Mouse (Mus musculus) heart, adult 11 months (tissue): ENCODE results near the gene Lrrc7.

Experiments used
- DNase-seq: peaks from one replicate; pipeline ENCODE4 v3.0.0; 2022

The Lrrc7 gene

DNA sequence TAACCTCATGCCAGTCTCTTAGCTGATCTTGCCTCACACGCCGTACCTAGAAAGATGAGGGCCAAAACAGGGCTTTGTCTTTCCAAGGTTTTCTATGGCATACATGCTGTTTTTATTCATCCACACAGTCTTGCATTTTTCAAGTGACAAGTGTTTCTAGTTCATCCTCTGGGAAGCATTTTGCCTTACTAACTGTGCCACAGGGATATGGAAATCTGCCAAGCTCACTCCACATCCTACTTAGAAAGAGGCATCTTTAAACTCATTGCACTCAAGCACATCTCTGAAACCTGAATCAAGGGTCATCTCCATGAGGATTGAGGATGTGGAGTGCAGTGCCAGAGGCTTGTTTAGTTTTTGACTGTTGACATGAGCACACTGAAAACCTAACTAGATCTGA, 199.9 kb downstream of the Lrrc7 start:
- DNase-seq: no peak

DNA sequence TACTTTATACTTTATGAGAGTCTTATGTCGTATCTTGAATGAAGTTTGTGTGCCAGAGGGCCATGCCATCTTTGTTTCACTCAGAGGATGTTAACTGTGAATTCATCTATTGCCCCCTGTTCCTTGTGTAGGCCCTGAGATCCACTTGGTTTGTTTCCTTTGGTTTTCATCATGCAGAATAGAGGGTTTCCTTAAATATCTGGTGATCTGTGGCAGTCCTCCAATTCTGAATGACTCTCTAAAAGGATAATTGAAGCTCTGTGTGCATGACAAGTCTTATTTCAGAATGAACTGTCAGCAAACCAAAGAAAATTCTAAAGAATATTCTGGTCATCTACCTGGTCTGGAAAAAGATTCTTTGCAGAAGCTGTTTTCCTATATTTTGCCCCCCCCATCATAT, 205.3 kb downstream of the Lrrc7 start:
- no peak for DNase-seq

DNA sequence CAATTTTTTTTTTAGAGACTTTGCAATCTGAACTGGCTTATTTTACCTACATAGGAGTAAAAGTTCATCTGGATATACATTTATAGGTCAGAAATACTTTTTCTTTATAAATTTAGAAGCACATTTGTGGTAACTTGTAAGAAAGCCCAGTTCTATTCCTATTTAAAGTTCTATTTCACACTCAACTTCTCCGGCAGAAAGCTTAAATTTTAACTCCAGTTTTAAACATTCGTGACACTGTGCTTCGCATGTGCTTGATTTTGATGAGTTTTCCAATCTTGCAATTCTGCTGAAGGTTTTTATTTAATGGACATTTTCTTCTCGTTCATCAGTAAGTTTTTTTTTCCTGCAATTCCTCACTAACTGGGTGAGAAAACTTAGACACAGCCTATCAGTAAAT, 205.8 kb downstream of the Lrrc7 start:
- DNase-seq: no peak

GRCm38 (mm10) chr3:158340808-158341207, 221.2 kb downstream of the Lrrc7 start:
- DNase-seq: no peak

GRCm38 (mm10) chr3:158330085-158330484, 231.9 kb downstream of the Lrrc7 start:
- no peak for DNase-seq

DNA sequence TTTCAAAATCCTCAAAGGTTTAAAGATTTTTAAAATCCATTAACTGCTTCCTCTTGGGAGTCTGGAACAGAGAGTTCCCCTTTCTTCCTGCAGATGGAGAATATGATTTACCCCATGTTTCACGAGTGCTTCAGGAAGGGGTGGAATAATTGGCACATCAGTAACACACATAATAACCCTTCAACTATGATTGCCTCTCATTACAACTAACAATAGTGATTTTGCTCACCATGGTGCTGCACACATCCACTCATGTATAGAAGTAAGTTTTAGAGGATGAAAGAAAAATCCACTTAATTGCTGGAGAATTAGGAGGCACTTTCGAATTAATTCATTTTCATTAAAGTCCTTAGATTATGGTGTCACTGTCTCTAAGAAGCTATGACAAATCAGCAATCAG, 251.6 kb downstream of the Lrrc7 start:
- no peak for DNase-seq

GRCm38 (mm10) chr3:158307415-158307814, 254.6 kb downstream of the Lrrc7 start:
- no peak for DNase-seq

DNA sequence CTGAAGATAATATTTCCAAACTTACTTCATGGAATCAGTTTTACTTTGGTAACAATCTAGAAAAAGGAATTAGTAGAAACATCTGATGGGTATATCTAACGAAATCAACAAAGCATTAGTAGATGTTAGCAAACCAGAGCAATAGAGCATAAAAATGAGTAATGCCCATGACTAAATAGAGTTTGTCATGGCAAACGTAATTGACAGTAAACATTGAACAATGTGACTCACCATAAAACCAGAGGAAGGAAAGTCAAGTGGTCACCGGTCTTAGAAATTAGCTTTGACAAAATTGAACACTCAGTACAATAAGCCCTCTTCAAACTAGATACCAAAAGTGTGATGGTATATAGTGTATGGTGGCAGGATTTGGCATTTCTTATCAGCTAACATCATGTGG, 263.3 kb downstream of the Lrrc7 start:
- DNase-seq: no peak

DNA sequence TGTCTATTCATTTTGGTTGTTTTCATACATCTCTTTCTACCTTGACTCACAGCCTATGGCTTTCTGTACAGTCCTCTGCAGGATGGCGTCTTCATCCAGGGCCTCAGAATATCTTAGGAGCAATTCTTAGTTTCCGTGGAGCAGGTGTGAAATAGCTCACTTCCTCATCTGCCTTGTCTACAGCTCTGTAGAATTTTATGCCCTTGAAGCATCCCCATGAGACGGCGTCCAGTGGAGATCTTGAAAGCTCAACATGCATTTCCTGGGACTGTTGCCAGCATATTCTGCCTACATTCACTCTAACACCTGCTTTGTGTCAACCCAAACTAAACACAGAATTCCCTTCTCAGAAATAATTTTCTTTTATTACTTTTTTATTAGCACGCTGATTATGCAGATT, 267.0 kb downstream of the Lrrc7 start:
- no peak for DNase-seq

DNA sequence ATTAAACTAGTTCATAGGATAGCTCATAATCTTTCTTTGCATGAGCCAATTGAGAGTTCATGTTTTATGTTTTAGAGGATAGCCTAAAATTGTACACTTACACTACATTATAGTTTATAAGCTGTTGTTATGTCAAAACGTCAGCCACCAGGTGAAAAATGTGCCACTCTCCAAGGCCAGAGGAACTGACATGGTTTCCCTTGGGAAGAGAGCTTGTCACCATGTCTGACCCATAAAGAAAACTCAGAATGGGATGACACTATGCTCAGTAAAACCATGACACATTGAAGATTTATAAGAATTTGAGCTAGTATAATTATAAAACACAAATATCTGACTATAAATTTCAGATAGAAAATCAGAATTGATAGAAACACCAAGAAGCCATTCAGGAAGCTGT, 277.6 kb downstream of the Lrrc7 start:
- DNase-seq: no peak

DNA sequence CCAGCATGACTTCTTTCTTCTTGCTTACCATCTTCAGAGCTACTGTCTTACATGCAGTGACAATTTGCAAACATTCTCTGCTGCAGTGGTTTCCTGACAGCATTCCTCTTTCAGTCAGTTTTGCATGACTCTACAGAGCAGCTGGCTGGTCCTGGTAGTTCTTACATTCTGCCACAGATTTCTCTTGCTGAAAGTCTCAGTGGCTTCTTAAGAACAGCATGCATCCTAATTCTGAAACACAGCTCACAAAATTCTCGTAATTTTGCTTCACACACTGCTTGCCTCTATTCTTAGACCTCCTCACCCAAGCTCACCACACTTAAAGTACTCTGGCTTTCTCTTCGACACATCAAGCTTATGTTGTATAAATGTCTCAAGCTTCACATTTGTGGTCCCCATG, 283.4 kb downstream of the Lrrc7 start:
- DNase-seq: no peak

DNA sequence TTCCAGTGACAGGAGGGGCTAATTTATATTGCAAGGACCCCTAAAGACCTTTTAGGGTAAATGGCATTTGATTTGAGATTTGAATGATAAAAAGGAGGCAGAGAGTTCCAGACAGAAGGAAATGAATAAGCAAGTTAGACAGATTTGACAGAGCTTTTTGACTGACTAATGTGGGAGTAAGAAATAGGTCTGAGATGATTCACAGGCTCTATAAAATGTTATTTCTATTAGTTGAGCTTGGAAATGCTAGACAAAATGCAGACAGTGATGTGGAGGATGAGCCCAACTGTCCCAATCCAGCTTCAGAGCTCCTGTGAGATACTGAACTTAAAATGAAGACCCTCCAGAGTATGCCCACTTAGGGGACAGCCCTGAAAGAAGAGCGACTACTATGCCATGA, 289.3 kb downstream of the Lrrc7 start:
- no peak for DNase-seq

DNA sequence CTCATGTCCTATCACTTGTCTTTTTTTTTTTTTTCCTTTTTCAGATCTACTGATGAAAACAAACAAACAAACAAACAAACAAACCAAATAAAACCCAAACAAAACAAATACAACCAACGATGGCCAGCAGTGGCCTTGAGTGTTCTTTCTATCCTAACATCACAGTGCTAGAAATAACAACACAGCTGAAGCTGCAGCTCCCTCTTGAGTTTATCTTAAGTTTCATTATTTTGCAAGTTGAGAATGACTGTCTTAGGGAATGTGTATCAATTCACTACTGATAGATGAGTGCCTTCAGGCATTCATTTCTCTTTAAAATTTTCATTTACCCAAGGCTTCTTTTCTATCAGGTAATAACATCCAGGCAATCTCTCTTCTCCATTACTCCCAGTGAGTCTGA, 291.1 kb downstream of the Lrrc7 start:
- DNase-seq: no peak

- DNase-seq: no peak
Observed at GRCm38 (mm10) chr3:158252576-158252975, 309.4 kb downstream of the Lrrc7 start.

DNA sequence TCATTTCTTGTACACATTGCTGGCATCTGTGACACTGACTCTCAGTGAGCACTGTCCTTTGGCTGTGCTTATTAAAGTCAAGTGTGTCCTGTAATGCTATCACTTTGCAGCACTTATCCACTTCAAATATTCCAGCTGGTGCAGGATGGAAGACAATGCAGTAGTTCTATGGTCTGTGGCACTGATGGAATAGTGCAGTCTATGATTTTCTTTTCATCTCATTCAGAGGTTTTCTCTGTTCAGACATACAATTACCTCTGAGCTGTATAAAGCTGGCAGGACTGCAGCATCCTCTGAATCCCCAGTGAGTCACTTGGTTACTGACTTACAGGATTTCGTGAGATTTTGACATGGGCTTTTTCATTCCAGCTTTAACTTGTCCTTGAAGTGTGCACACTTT, 314.3 kb downstream of the Lrrc7 start:
- DNase-seq: no peak

GRCm38 (mm10) chr3:158210657-158211056, 351.4 kb downstream of the Lrrc7 start:
- DNase-seq: no peak

GRCm38 (mm10) chr3:158210026-158210425, 352.0 kb downstream of the Lrrc7 start:
- DNase-seq: no peak

DNA sequence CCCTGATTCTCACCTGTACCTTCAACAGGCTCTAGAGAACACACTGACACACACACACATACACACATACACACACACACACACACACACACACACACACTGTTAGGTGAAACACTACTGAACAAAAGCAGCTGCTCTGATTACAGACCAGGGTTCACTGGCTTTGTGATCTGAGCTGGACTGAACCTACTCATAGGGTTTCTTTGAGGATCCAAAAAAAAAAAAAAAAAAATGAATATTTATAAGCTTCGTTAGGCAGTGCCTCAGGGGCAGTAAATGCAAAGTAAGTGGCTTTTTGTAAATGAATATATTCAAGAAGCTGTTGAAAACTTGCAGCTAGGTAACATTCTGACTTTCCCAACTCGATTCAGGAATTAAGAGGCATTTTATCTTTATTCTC, 354.2 kb downstream of the Lrrc7 start:
- no peak for DNase-seq

DNA sequence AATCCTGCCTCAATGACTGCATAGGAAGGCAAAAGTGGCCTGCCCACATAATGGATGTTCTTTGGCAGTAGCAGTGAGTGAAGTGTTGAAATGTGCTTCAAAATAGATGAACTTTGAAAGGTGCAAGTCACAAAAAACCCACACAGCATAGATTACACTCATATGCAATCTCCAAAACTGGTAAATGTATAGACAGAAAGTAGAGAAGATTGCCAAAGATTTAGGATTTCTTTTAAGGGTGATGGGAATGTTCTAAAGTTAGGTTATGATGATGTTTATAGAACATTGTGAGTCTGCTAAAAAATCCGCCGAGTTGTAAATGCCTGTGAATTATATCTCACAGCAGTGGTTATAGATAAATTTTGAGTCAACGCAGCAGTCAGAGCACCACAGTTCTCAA, 359.2 kb downstream of the Lrrc7 start:
- DNase-seq: no peak

DNA sequence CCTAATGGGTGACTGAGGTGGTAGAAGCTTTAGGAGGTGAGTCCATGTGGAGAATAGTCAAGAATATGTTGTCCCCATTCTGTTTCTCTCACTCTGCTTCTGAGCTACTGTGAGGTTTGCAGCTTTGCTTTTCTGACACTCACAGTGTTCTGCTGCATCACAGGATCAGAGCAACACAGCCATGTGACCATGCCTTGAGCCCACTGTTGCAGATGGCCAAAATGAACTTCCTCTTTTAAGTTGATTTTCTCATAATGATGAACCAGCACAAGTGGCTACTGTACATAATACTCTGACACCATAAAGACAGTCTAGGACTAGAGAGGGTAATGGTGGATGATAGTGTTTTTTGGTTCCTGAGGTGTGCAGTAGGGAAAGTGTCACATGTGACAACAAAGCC, 366.6 kb downstream of the Lrrc7 start:
- peak; percentile 91 for DNase-seq

DNA sequence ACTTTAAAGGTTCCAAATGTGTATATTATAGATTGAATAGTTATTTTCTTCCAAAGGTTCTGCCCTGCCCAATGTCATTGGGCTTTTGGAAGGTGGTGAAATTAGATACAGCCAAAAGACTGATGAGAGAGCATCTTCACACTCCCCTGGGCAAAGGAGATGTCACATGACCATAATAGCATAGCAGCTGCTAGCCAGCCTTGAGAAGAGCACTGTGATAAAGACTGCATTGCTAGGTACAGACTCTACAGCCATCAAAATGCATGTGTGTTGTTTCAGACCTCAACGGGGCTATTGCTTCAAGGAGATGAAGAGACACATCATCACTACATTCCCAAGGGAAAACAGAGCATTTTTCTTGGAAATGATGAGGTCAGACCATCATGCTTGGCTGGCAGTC, 368.8 kb downstream of the Lrrc7 start:
- no peak for DNase-seq

DNA sequence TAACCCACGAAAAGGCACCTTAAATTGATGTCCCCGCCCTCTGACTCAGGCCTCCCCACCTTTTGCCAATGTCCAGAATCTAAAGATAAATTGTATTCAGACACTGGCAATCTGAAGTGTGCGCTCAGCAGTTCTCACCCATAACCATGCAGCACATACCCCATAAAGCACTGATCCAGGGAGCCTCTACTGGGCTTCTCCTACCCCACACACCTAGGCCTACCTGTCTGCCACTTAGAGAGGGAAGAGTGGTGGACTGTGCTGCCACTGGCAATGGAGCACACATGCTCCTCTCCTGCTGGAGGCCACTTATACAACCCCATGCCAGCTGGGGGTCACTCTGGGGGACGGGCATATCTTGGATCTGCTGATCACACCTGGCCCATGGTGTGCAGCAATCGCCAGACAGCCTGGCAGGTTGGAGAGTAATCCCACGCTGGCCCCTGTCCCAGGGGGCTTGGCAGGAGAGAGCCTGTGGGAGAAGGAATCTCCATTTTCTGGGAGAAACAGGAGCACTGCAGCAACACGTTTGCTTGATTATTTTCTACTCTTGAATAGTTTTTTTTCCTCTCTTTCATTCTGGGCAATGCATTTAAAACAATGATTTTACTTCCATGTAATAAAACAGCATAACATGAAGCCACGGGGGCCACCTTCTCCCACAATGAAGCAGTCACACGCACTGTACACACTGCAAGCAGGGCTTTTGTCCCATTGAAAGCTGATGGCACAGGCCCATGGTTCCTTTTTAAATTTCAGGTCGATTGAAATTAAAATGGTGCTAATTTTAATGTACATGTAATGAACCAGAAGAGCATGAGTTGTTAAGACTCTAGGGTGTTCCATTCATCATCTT, 386.9 kb downstream of the Lrrc7 start:
- DNase-seq: no peak

DNA sequence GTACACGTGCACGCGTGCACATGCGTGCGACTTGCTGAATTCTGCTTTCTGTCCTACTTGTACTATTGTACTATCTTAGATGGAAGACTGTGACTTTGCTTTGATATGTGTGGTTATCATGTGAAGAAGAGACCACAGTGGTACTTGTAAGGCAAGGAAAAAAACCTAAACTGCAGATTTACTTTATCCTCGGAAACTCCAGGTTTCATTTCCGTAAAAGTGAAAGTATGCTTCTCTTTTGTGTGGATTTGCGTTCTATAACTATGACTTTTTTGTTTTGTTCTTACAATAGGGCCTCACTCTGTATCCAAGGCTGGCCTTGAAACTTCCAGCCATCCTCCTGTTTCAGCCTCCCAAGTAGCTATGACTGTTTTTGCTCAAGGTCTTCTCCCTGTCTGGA, 392.8 kb downstream of the Lrrc7 start:
- no peak for DNase-seq

GRCm38 (mm10) chr3:158168454-158168853, 393.6 kb downstream of the Lrrc7 start:
- DNase-seq: peak; percentile 60

DNA sequence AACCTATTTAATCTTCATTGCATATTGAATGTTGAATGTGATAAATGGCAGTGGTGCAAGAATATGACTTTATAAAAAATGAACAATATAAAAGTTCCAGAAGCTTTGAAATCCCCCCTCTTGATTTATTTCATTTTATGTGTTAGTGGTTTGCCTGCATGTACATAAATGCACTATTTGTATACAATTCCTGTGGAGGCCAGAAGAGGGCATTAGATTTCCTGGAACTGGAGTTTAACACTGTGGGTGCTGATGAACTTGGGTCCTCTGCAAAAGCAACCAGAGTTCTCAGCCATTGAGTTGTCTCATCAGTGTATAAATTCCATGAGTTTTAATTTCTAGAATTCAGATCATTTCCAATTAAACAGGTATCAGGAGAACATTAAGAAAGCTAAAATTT, 397.0 kb downstream of the Lrrc7 start:
- no peak for DNase-seq
